Mouse (Mus musculus) midbrain, postnatal 0 days (tissue): ENCODE results near the gene Gpc6. TPM values are rescaled to one million over a fixed set of nuclear protein-coding genes. Genes with fewer than 3 reads are reported as not detected.

Experiments used
- ATAC-seq: fragments of 200-750 bp; cut with Nextera tagmentation; 2 replicates; pipeline ENCODE4 v1.8.0; 2017; ENCODE audit warnings: moderate number of reproducible peaks, mild to moderate bottlenecking, moderate TSS enrichment, moderate library complexity; ENCODE audit not compliant: low FRiP score
- DNase-seq: peaks from one replicate; pipeline ENCODE4 v3.0.0-alpha.2; 2015; ENCODE audit warnings: low spot score
- H3K27ac ChIP-seq: fragments of 300-500 bp; sonication (generic); 2 replicates; pipeline ENCODE4 v1.5.1; 2014; ENCODE audit warnings: low read depth, mild to moderate bottlenecking, low read length, mixed read lengths
- H3K27me3 ChIP-seq: fragments of 300-500 bp; sonication (generic); 2 replicates; pipeline ENCODE4 v1.6.1; 2014; ENCODE audit warnings: low read length, control low read depth, mixed read lengths; ENCODE audit not compliant: insufficient read depth
- H3K36me3 ChIP-seq: fragments of 300-500 bp; sonication (generic); 2 replicates; pipeline ENCODE4 v1.6.1; 2014; ENCODE audit warnings: low read length, control low read depth, mixed read lengths; ENCODE audit not compliant: insufficient read depth
- H3K4me1 ChIP-seq: fragments of 300-500 bp; sonication (generic); 2 replicates; pipeline ENCODE4 v1.6.1; 2014; ENCODE audit warnings: mild to moderate bottlenecking, control low read depth, antibody characterized with exemption, low read length, mixed read lengths; ENCODE audit not compliant: insufficient read depth
- H3K4me2 ChIP-seq: fragments of 300-500 bp; sonication (generic); 2 replicates; pipeline ENCODE4 v1.6.1; 2014; ENCODE audit warnings: low read depth, mild to moderate bottlenecking, low read length, mixed read lengths; ENCODE audit not compliant: poor library complexity, severe bottlenecking
- H3K4me3 ChIP-seq: fragments of 300-500 bp; sonication (generic); 2 replicates; pipeline ENCODE4 v1.5.1; 2014; ENCODE audit warnings: low read depth, mild to moderate bottlenecking, low read length, moderate library complexity
- H3K9ac ChIP-seq: fragments of 300-500 bp; sonication (generic); replicated peaks from 2 replicates; pipeline ENCODE4 v1.6.1; 2014; ENCODE audit warnings: mild to moderate bottlenecking, low read length, moderate library complexity, mixed read lengths; ENCODE audit not compliant: poor library complexity, severe bottlenecking
- H3K9me3 ChIP-seq: fragments of 300-500 bp; sonication (generic); 2 replicates; pipeline ENCODE4 v1.6.1; 2016; ENCODE audit warnings: low read length, control low read depth
- CTCF ChIP-seq: IDR thresholded peaks from 2 replicates; pipeline ENCODE4 v1.5.1; 2016; ENCODE audit warnings: antibody characterized with exemption, mild to moderate bottlenecking
- WGBS: fragments of 180-500 bp; shearing (Covaris S2); extraction: QIAGEN DNeasy Blood & Tissue Kit; methylation state at CpG from one replicate; pipeline ENCODE4 v1.1.7; 2014; 5-methylcytosine and 5-hydroxymethylcytosine counted together
- polyA plus RNA-seq: library from polyadenylated mRNA; unstranded; fragments of >200 nt; fragmentation: Nextera tagmentation; extraction: Ambion mirVana; gene quantifications from 2 replicates; pipeline ENCODE4 v1.2.1, GENCODE M21; 2015
- total RNA-seq: library from RNA; depleted of rRNA; stranded (reverse); fragments of >200 nt; gene quantifications from 2 replicates; pipeline ENCODE4 v1.2.3, GENCODE M21; 2014

Gpc6 gene
- total and polyA plus RNA-seq, 2 experiments from 2014 or later = 19.3 to 20.3 TPM

DNA sequence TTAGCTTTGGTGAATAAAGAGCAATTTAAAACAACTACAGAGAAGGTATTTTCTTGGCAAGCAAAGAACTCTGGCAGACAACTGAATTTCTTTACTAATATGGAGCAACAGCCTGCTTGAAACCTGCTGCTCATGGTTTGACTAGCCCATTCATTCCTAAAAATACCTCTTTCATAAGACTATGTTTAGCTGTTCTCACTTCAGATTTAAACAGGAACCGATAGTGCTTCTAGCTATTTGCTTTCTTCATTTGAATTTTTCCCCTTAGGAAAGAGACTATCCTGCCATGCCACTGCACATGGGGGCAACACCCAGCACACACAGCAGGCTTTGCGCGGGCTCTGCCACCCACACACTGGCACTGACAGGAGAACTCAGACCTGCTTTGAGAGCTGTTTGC lies 888.4 kb downstream of the Gpc6 start:
- 43% methylated on average over 3 of the region's 3 CpGs for WGBS
- Histone ChIP-seq H3K9me3 (no peaks in the 10 kb centered on the region), H3K4me3 (no peak overlapping the region), H3K9ac (no peak overlapping the region), H3K4me1 (no peaks in the 10 kb centered on the region), H3K27me3 (no peaks in the 10 kb centered on the region), H3K27ac (no peak overlapping the region), H3K36me3 (no peaks in the 10 kb centered on the region), H3K4me2 (no peak overlapping the region)
- DNase-seq (no peak), ATAC-seq (no peak)
- no peak for TF ChIP-seq CTCF

DNA sequence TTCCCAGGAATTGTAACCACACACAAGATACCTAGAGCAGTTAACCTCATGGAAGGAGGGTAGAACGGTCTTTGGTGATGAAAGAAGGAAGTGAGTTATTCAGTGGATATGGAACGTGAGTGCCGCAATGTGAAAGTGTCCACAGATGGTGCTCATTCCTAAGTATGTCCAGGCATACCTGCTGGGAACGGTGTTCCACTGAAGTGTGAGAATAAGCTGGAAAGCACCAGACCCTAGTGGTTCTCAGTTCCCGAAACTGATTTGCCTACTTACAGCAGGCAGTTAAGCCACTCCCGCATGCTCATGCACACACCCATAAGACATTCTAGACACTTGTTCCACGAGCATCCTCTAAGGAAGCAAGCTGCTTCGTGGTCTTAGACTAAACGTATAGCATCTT lies 890.9 kb downstream of the Gpc6 start:
- DNase-seq (no peak), ATAC-seq (no peak)
- Histone ChIP-seq H3K4me3 (no peak overlapping the region), H3K9me3 (no peaks in the 10 kb centered on the region), H3K4me2 (no peak overlapping the region), H3K27me3 (no peaks in the 10 kb centered on the region), H3K9ac (no peak overlapping the region), H3K4me1 (no peaks in the 10 kb centered on the region), H3K27ac (no peak overlapping the region), H3K36me3 (no peaks in the 10 kb centered on the region)
- WGBS = 94% methylated on average over 9 of the region's 9 CpGs
- no peak for TF ChIP-seq CTCF

DNA sequence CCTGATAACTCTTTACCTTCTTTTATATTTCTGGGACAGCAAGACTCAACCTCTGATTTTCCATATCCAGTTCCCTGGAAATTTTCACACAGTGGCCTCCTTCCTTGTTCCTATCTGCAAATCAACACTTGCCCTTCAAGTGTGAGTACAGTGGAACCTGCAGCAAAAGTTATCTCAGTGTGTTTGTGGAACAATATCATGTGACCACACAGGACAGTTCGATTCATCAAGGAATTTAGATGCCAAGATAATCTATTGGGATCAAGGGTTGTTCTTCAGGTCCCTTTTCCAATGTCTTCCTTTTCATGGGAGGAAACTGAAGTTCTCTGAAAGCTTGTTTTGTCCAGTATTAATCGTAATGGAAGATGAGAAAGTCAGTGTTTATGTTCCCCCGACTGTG lies 891.6 kb downstream of the Gpc6 start:
- DNase-seq = no peak
- Histone ChIP-seq H3K9me3 (no peaks in the 10 kb centered on the region), H3K4me2 (no peak overlapping the region), H3K27ac (no peak overlapping the region), H3K4me3 (no peak overlapping the region), H3K4me1 (no peaks in the 10 kb centered on the region), H3K9ac (no peak overlapping the region), H3K27me3 (no peaks in the 10 kb centered on the region), H3K36me3 (no peaks in the 10 kb centered on the region)
- no peak for TF ChIP-seq CTCF
- 91% methylated on average over 3 of the region's 3 CpGs for WGBS
- no peak for ATAC-seq

DNA sequence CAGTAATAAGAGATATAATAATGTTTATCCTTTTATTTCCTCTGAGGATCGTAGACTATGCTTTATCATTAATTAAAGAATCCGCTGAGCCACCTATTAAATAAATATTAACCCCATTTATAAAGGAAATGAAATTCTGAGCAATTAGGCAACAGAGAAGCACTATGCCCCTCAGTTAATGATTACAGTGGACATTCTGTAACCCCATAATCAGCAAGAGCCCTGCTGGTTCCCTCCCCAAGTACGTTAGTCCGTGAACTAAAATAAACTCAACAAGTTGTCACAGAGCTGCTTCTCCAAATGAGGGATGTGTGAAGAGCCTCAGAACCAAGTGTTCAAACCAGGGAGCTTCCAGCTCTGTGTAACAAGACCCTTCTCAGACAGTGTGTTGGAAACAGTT lies 892.1 kb downstream of the Gpc6 start:
- no peak overlapping the region for H3K27ac ChIP-seq
- no peak overlapping the region for H3K9ac ChIP-seq
- H3K4me3 ChIP-seq = no peak overlapping the region
- H3K4me1 ChIP-seq = no peaks in the 10 kb centered on the region
- H3K9me3 ChIP-seq = no peaks in the 10 kb centered on the region
- no peak for DNase-seq
- WGBS = 89% methylated on average over 4 of the region's 4 CpGs
- H3K36me3 ChIP-seq = no peaks in the 10 kb centered on the region
- H3K4me2 ChIP-seq = no peak overlapping the region
- no peak for TF ChIP-seq CTCF
- ATAC-seq = no peak
- no peaks in the 10 kb centered on the region for H3K27me3 ChIP-seq

GRCm38 (mm10) chr14:117824491-117824890 lies 899.4 kb downstream of the Gpc6 start:
- no peaks in the 10 kb centered on the region for H3K9me3 ChIP-seq
- H3K27me3 ChIP-seq = no peaks in the 10 kb centered on the region
- no peaks in the 10 kb centered on the region for H3K4me1 ChIP-seq
- H3K27ac ChIP-seq = no peak overlapping the region
- DNase-seq (no peak), ATAC-seq (no peak)
- no peak for TF ChIP-seq CTCF
- no peak overlapping the region for H3K9ac ChIP-seq
- no peaks in the 10 kb centered on the region for H3K36me3 ChIP-seq
- H3K4me2 ChIP-seq = no peak overlapping the region
- H3K4me3 ChIP-seq = no peak overlapping the region

DNA sequence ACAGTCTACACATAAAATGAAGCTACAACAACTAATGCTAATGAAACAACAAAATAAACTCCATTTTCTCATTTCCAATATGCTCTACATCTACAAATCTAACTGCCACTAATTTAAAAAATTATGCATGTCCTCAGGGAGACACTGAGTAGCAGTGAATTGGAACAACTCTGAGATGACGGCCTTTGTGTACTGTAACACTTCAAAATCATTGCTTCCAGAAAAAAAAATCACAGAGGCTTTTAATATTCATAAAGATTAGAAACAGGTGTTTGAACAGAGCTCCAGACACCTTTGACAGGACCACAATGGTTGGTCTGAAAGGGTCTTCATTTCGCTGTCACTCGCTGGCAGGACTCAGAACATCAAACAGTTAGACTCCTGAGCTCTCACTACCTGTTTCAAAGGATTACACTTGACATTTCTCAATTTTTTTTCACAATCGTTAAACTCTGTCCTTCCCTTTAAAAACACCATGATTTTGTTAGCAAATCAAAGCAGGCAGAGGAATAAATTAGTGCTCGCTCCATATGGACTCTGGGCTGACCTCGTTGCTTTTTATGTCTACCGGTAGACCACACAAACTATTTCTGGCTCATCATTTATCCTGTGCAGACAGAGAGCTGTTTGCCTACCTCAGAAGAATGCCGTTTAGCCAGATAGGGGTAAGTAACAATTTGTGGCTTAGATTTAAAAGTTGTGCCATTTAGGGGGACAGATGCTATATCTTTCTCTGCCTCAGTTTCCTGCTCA lies 901.4 kb downstream of the Gpc6 start:
- no peak for DNase-seq
- TF ChIP-seq CTCF = no peak
- Histone ChIP-seq H3K4me1 (no peaks in the 10 kb centered on the region), H3K27me3 (no peaks in the 10 kb centered on the region), H3K9ac (no peak overlapping the region), H3K4me2 (no peak overlapping the region), H3K36me3 (no peaks in the 10 kb centered on the region), H3K27ac (no peak overlapping the region), H3K4me3 (no peak overlapping the region), H3K9me3 (no peaks in the 10 kb centered on the region)
- 0 out of 2 replicates have a peak, but pooled peaks have one; percentile 7 for ATAC-seq
- 56% methylated on average over 8 of the region's 8 CpGs for WGBS
